Mouse (Mus musculus) kidney, postnatal 0 days (tissue): ENCODE data around the gene Ccdc30. TPM values are rescaled to one million over a fixed set of nuclear protein-coding genes. Genes with fewer than 3 reads are reported as not detected.

Source experiments
- ATAC-seq: fragments of 200-750 bp; cut with Nextera tagmentation; replicated peaks from 2 replicates; pipeline ENCODE4 v1.8.0; 2017; ENCODE audit warnings: low read depth, moderate number of reproducible peaks, moderate TSS enrichment, moderate library complexity; ENCODE audit not compliant: low FRiP score
- DNase-seq: peaks from one replicate; pipeline ENCODE4 v3.0.0-alpha.2; 2016; ENCODE audit warnings: low spot score
- H3K27ac ChIP-seq: fragments of 300-500 bp; sonication (generic); 2 replicates; pipeline ENCODE4 v1.5.1; 2014; ENCODE audit warnings: mild to moderate bottlenecking
- H3K27me3 ChIP-seq: fragments of 300-500 bp; sonication (generic); 2 replicates; pipeline ENCODE4 v1.6.1; 2014; ENCODE audit warnings: low read length, mixed read lengths; ENCODE audit not compliant: insufficient read depth
- H3K36me3 ChIP-seq: fragments of 300-500 bp; sonication (generic); 2 replicates; pipeline ENCODE4 v1.6.1; 2014; ENCODE audit warnings: low read length, mixed read lengths; ENCODE audit not compliant: insufficient read depth
- H3K4me1 ChIP-seq: fragments of 300-500 bp; sonication (generic); replicated peaks from 2 replicates; pipeline ENCODE4 v1.6.1; 2014; ENCODE audit warnings: antibody characterized with exemption, low read length, mixed read lengths; ENCODE audit not compliant: insufficient read depth
- H3K4me2 ChIP-seq: fragments of 300-500 bp; sonication (generic); 2 replicates; pipeline ENCODE4 v1.6.1; 2014; ENCODE audit warnings: mild to moderate bottlenecking, low read length, moderate library complexity, mixed read lengths
- H3K4me3 ChIP-seq: fragments of 300-500 bp; sonication (generic); replicated peaks from 2 replicates; pipeline ENCODE4 v1.5.1; 2014; ENCODE audit warnings: low read depth, low read length
- H3K9ac ChIP-seq: fragments of 300-500 bp; sonication (generic); 2 replicates; pipeline ENCODE4 v1.6.1; 2014; ENCODE audit warnings: low read depth, low read length
- H3K9me3 ChIP-seq: fragments of 300-500 bp; sonication (generic); replicated peaks from 2 replicates; pipeline ENCODE4 v1.6.1; 2016; ENCODE audit warnings: low read length, inconsistent platforms, mixed read lengths
- CTCF ChIP-seq: IDR thresholded peaks from 2 replicates; pipeline ENCODE4 v1.5.1; 2016; ENCODE audit warnings: antibody characterized with exemption, low read depth, mild to moderate bottlenecking, moderate library complexity
- WGBS: fragments of 180-500 bp; shearing (Covaris S2); extraction: QIAGEN DNeasy Blood & Tissue Kit; methylation state at CpG from one replicate; pipeline ENCODE4 v1.1.7; 2014; 5-methylcytosine and 5-hydroxymethylcytosine counted together
- polyA plus RNA-seq: library from polyadenylated mRNA; unstranded; fragments of >200 nt; fragmentation: Nextera tagmentation; extraction: Ambion mirVana; gene quantifications from 2 replicates; pipeline ENCODE4 v1.2.1, GENCODE M21; 2015

Gene Ccdc30
- polyA plus RNA-seq, 1 experiment from 2014 or later = 6.6 TPM

- Histone ChIP-seq H3K9me3 (no peaks in the 10 kb centered on the region), H3K27ac (peak overlapping the region; percentile 62), H3K4me2 (no peak overlapping the region), H3K4me3 (no peak overlapping the region), H3K27me3 (no peaks in the 10 kb centered on the region), H3K4me1 (no peaks in the 10 kb centered on the region), H3K9ac (no peak overlapping the region), H3K36me3 (peaks cover 65% of the 10 kb centered on the region)
- DNase-seq (no peak), ATAC-seq (no peak)
- 72% methylated on average over 2 of the region's 2 CpGs for WGBS
- no peak for TF ChIP-seq CTCF
Observed at GRCm38 (mm10) chr4:119275726-119276125, 139.6 kb downstream of the Ccdc30 start.

GRCm38 (mm10) chr4:119275226-119275625 is 140.1 kb downstream of the Ccdc30 start:
- Histone ChIP-seq H3K9me3 (no peaks in the 10 kb centered on the region), H3K27ac (peak overlapping the region; percentile 62), H3K27me3 (no peaks in the 10 kb centered on the region), H3K4me3 (no peak overlapping the region), H3K9ac (no peak overlapping the region), H3K36me3 (peaks cover 66% of the 10 kb centered on the region), H3K4me1 (no peaks in the 10 kb centered on the region), H3K4me2 (no peak overlapping the region)
- TF ChIP-seq CTCF = no peak
- 78% methylated on average over 2 of the region's 2 CpGs for WGBS
- ATAC-seq (no peak), DNase-seq (peak; percentile 12)

GRCm38 (mm10) chr4:119274627-119275026 is 140.7 kb downstream of the Ccdc30 start:
- peaks cover 60% of the 10 kb centered on the region for H3K36me3 ChIP-seq
- no peak overlapping the region for H3K4me3 ChIP-seq
- H3K4me2 ChIP-seq = no peak overlapping the region
- H3K9ac ChIP-seq = no peak overlapping the region
- H3K27me3 ChIP-seq = no peaks in the 10 kb centered on the region
- no peaks in the 10 kb centered on the region for H3K9me3 ChIP-seq
- TF ChIP-seq CTCF = no peak
- WGBS = 74% methylated on average over 1 of the region's 1 CpGs
- H3K27ac ChIP-seq = peak overlapping the region; percentile 36; the same call in 1 of the 2 replicates
- DNase-seq = no peak
- no peaks in the 10 kb centered on the region for H3K4me1 ChIP-seq
- ATAC-seq = no peak

Other genes starting within 250 kb of the Ccdc30 start
- 6.1 and 8.3 TPM in 2 replicates for gene Zfp691, start 241.3 kb downstream of the Ccdc30 start, polyA plus RNA-seq
- 0.29 and 0.31 TPM in 2 replicates for gene Ermap, start 225.5 kb downstream of the Ccdc30 start, polyA plus RNA-seq
- 138 and 150 TPM in 2 replicates for gene Svbp, start 220.2 kb downstream of the Ccdc30 start, polyA plus RNA-seq
- gene Tmem269, start 197.3 kb downstream of the Ccdc30 start, polyA plus RNA-seq = 0.14 TPM in 1 of 2 replicates, not detected in the other
- 28.1 and 31.1 TPM in 2 replicates for gene AU022252, start 182.8 kb downstream of the Ccdc30 start, polyA plus RNA-seq
- 32.4 and 34.9 TPM in 2 replicates for gene P3h1, start 182.6 kb downstream of the Ccdc30 start, polyA plus RNA-seq
- gene Cldn19, start 160.1 kb downstream of the Ccdc30 start, polyA plus RNA-seq = 70.2 and 72.5 TPM in 2 replicates
- gene Ybx1, start 120.9 kb downstream of the Ccdc30 start, polyA plus RNA-seq = 606 and 676 TPM in 2 replicates
- gene Ppih, start 95.0 kb downstream of the Ccdc30 start, polyA plus RNA-seq = 74.6 and 75.7 TPM in 2 replicates
- gene Ppcs, start 6.9 kb upstream of the Ccdc30 start, polyA plus RNA-seq = 64.5 and 68.0 TPM in 2 replicates
- gene Zmynd12, start 7.3 kb upstream of the Ccdc30 start, polyA plus RNA-seq = 1.6 and 1.7 TPM in 2 replicates
- 1.7 TPM in 2 replicates for gene Rimkla, start 77.1 kb upstream of the Ccdc30 start, polyA plus RNA-seq
- 14.6 and 16.7 TPM in 2 replicates for gene Foxj3, start 121.5 kb upstream of the Ccdc30 start, polyA plus RNA-seq
- 5.2 and 6.3 TPM in 2 replicates for gene Frg2f1, start 124.0 kb upstream of the Ccdc30 start, polyA plus RNA-seq
- gene Guca2a, start 222.2 kb upstream of the Ccdc30 start, polyA plus RNA-seq = 20.1 and 27.0 TPM in 2 replicates
- 21.3 and 37.1 TPM in 2 replicates for gene Guca2b, start 243.4 kb upstream of the Ccdc30 start, polyA plus RNA-seq